ENCODE assay signal across 7 mouse cellular contexts in genomic region chr2:153952897-153953296, GRCm38 (mm10). TPM values are rescaled to one million over a fixed set of nuclear protein-coding genes. Genes with fewer than 3 reads are reported as not detected.
DNase-seq lines count a peak whose midpoint lies in the region; ATAC-seq and TF ChIP-seq lines count a peak whose summit lies in the region.

No protein-coding gene starts in this region.

- no peaks in the 10 kb centered on the region for H3K9me3 ChIP-seq in limb, embryonic 11.5 days (ENCODE audit: control insufficient read depth, low read length)

- H3K27ac ChIP-seq in thymus, adult 2 months (ENCODE audit: control insufficient read depth, insufficient read depth, low read length): no peak overlapping the region
- no peak overlapping the region for H3K27ac ChIP-seq in limb, embryonic 11.5 days (replicated peaks; ENCODE audit: low read depth, low read length)

- TF ChIP-seq POLR2A in thymus, adult 2 months (IDR thresholded peaks at IDR 0.05; ENCODE audit: control insufficient read depth, extremely low read depth, insufficient read depth, low read length, poor library complexity): no peak

- H3K4me1 ChIP-seq in thymus, adult 2 months (replicated peaks; ENCODE audit: control insufficient read depth, insufficient read depth, low read length): no peaks in the 10 kb centered on the region
- no peaks in the 10 kb centered on the region for H3K4me1 ChIP-seq in limb, embryonic 11.5 days (ENCODE audit: control insufficient read depth, insufficient read depth, low read length)

- no peak for TF ChIP-seq CTCF in thymus, adult 2 months (IDR thresholded peaks at IDR 0.05; ENCODE audit: borderline replicate concordance, control insufficient read depth, extremely low read depth, insufficient read depth, low read length, poor library complexity)

- 30% methylated on average over 6 of the region's 6 CpGs for WGBS in thymus, adult 2 months
- 29% methylated on average over 6 of the region's 6 CpGs for WGBS in limb, embryonic 11.5 days

- no peaks in the 10 kb centered on the region for H3K36me3 ChIP-seq in thymus, adult 2 months (ENCODE audit: control insufficient read depth, insufficient read depth, low read length)
- no peaks in the 10 kb centered on the region for H3K36me3 ChIP-seq in limb, embryonic 11.5 days (ENCODE audit: control insufficient read depth, insufficient read depth, low read length)

- peak; percentile 56 for DNase-seq in thymus, adult 2 months
- DNase-seq in thymus, adult 18-20 months: no peak
- peak; percentile 76 for DNase-seq in adipocyte (ENCODE audit: low spot score)
- DNase-seq in cerebellum, postnatal 14 days: peak; percentile 88 to 92
- peak; percentile 77 for DNase-seq in induced T-regulatory cell, adult 2 months (ENCODE audit: low read depth)
- peak; percentile 84 for DNase-seq in limb, embryonic 11.5 days (ENCODE audit: low spot score)
- DNase-seq in retina, postnatal 7 days (ENCODE audit: low read depth, low spot score): peak; percentile 61

- H3K4me3 ChIP-seq in thymus, adult 2 months (ENCODE audit: control insufficient read depth, insufficient read depth, low read length): no peak overlapping the region
- no peak overlapping the region for H3K4me3 ChIP-seq in limb, embryonic 11.5 days (ENCODE audit: low read depth, low read length)

- ATAC-seq in limb, embryonic 11.5 days (ENCODE audit: insufficient number of reproducible peaks, low FRiP score, low TSS enrichment, low read depth): no peak

- no peak overlapping the region for H3K9ac ChIP-seq in limb, embryonic 11.5 days (ENCODE audit: low read length)

- H3K27me3 ChIP-seq in thymus, adult 2 months (ENCODE audit: control insufficient read depth, insufficient read depth, low read length): no peaks in the 10 kb centered on the region
- no peaks in the 10 kb centered on the region for H3K27me3 ChIP-seq in limb, embryonic 11.5 days (ENCODE audit: control insufficient read depth, insufficient read depth, low read length)

- H3K4me2 ChIP-seq in limb, embryonic 11.5 days (ENCODE audit: low read depth, severe bottlenecking): no peak overlapping the region

RNA-seq across cellular contexts. Expression of gene Bpifb4, which starts 14.9 kb away (rescaled TPM):
- polyA plus RNA-seq in thymus, adult 2 months (2012; rRNA removed): 0.13 and 0.29 TPM in 2 replicates
- not detected in 2 replicates for polyA plus RNA-seq in limb, embryonic 11.5 days (2014; fragmentation: Nextera tagmentation; extraction: Ambion mirVana)

RNA-seq across cellular contexts. Expression of gene Bpifa6, which starts 21.8 kb away (rescaled TPM):
- not detected in 2 replicates for polyA plus RNA-seq in thymus, adult 2 months (2012; rRNA removed)
- polyA plus RNA-seq in limb, embryonic 11.5 days (2014; fragmentation: Nextera tagmentation; extraction: Ambion mirVana): not detected in 2 replicates

RNA-seq across cellular contexts. Expression of gene Bpifb3, which starts 34.9 kb away (rescaled TPM):
- 0.59 and 0.89 TPM in 2 replicates for polyA plus RNA-seq in thymus, adult 2 months (2012; rRNA removed)
- polyA plus RNA-seq in limb, embryonic 11.5 days (2014; fragmentation: Nextera tagmentation; extraction: Ambion mirVana): not detected in 2 replicates

RNA-seq across cellular contexts. Expression of gene Bpifb6, which starts 52.7 kb away (rescaled TPM):
- polyA plus RNA-seq in thymus, adult 2 months (2012; rRNA removed): 0.23 and 0.27 TPM in 2 replicates
- polyA plus RNA-seq in limb, embryonic 11.5 days (2014; fragmentation: Nextera tagmentation; extraction: Ambion mirVana): not detected in 2 replicates

RNA-seq across cellular contexts. Expression of gene Bpifa2, which starts 55.2 kb away (rescaled TPM):
- polyA plus RNA-seq in thymus, adult 2 months (2012; rRNA removed): 0.22 TPM in 1 of 2 replicates, not detected in the other
- not detected in 2 replicates for polyA plus RNA-seq in limb, embryonic 11.5 days (2014; fragmentation: Nextera tagmentation; extraction: Ambion mirVana)

Comparison
In these comparisons a context has a peak if more than half of its experiments do, and no peak if none do; other contexts are left out.
1. DNase-seq: peak in thymus, adult 2 months (single experiment), adipocyte (single experiment), cerebellum, postnatal 14 days (2 of 2), induced T-regulatory cell, adult 2 months (single experiment), limb, embryonic 11.5 days (single experiment) and retina, postnatal 7 days (single experiment); none in thymus, adult 18-20 months (0 of 2).